Mouse (Mus musculus) heart, adult 18-20 months (tissue): ENCODE measurements at regions not wholly inside any gene's neighbourhood (a gene's known extent, or its start where the extent isn't known, plus 50 kb on each side); places are given as distances from the start of the nearest gene placed in this dataset.
"Not testable (repeated sequence)": the region's sequence is repeated elsewhere in the genome, so short reads cannot be mapped to it uniquely, and the experiment has no call there.

Experiments used
- DNase-seq, 2 experiments: peaks; one replicate each; pipeline ENCODE4 v3.0.0; 2021 to 2022; ENCODE audit warnings: mixed read lengths in 1 of 2

- DNase-seq, result no peak
Measured at GRCm38 (mm10) chr16:80893761-80894160, 306.7 kb upstream of the Ncam2 start.

GRCm38 (mm10) chr16:80920711-80921279 lies 279.7 kb upstream of the Ncam2 start:
- no peak for DNase-seq

- no peak for DNase-seq
Measured at GRCm38 (mm10) chr16:80931017-80931416, 269.5 kb upstream of the Ncam2 start.

- no peak for DNase-seq
Measured at GRCm38 (mm10) chr16:80931477-80931876, 269.0 kb upstream of the Ncam2 start.

GRCm38 (mm10) chr16:80935741-80936140 lies 264.8 kb upstream of the Ncam2 start:
- peak in 1 of 2 experiments; percentile 6 for DNase-seq

GRCm38 (mm10) chr16:80962141-80962540 lies 238.4 kb upstream of the Ncam2 start:
- no peak for DNase-seq

- no peak for DNase-seq
Measured at GRCm38 (mm10) chr16:80981573-80982105, 218.9 kb upstream of the Ncam2 start.

- DNase-seq, result no peak
Measured at GRCm38 (mm10) chr16:80987816-80988215, 212.7 kb upstream of the Ncam2 start.

GRCm38 (mm10) chr16:81036831-81037230 lies 163.7 kb upstream of the Ncam2 start:
- not testable (repeated sequence) for DNase-seq

GRCm38 (mm10) chr16:81041262-81041661 lies 159.2 kb upstream of the Ncam2 start:
- DNase-seq, result no peak

- DNase-seq, result no peak
Measured at GRCm38 (mm10) chr16:81045686-81046085, 154.8 kb upstream of the Ncam2 start.

- DNase-seq, result peak in 1 of 2 experiments; percentile 15
Measured at GRCm38 (mm10) chr16:81068330-81068729, 132.2 kb upstream of the Ncam2 start.
